Mouse (Mus musculus): Measurements from ENCODE around the gene Rab3b.

The Rab3b gene

DNA sequence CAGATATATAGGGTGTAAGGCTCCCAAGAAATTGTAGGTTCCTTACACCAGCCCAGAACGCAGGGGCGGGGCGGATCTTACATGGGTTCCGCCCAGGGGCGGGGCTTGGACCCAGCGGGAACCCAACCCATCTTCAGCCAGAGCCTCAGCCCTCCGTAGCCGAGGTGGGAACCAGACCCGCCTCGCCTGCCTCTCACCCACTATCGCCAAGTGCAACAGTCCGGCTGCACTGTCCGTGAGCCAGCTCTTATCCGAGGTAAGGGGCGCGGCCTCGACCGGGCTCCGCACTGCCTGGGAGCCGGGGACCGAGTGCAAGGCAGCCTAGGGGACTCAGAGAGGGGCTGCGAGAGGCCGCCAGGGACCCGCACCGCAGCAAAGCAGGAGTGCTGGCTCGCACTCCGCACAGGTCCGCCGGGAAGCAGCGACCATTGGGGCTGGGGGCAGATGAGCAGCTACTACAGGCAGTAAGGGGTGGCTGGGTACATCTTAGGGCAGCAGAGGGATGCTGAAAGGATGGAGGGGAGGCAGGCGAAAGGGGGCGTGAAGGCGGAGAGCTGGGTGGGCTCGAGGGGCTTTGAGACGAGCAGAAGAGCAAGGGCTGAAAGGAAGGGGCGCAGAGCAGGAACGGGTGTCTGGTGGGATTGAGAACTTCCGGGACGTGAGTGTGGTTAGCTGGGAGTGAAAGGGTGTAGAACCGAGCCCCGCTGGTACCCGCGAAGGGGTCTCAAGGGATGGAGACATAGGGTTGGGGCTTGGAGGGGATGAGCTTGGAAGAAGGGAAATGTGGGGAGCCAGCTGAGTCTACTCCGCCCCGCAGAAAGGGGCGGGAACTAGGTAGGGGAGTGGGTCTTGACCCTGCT is at the start of gene Rab3b:
Rab3b (plus strand) TSS at position 101 of the 860 bp plus-strand sequence.
- peak; percentile 72 for DNase-seq (ENCODE audit: low spot score)

DNA sequence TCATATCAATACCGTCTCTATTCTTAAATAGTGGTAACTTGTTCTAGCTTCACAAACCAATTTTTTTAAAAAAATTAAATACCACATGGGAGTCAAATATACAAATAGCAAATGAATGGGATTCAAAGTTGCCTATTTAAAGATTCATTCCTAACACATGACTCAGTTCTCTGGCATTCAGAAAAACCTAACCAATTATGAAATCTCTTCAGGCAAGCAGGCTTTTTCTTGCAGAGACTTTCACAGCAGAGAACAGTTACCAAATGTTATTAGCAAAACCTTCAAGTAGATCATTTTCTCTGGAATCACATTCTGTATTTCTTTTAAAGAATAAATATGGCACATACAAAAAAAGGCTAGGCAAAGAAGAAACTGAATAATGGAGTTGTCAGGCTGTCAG is 48.2 kb upstream of the Rab3b start:
- no peak for DNase-seq (ENCODE audit: low spot score)

DNA sequence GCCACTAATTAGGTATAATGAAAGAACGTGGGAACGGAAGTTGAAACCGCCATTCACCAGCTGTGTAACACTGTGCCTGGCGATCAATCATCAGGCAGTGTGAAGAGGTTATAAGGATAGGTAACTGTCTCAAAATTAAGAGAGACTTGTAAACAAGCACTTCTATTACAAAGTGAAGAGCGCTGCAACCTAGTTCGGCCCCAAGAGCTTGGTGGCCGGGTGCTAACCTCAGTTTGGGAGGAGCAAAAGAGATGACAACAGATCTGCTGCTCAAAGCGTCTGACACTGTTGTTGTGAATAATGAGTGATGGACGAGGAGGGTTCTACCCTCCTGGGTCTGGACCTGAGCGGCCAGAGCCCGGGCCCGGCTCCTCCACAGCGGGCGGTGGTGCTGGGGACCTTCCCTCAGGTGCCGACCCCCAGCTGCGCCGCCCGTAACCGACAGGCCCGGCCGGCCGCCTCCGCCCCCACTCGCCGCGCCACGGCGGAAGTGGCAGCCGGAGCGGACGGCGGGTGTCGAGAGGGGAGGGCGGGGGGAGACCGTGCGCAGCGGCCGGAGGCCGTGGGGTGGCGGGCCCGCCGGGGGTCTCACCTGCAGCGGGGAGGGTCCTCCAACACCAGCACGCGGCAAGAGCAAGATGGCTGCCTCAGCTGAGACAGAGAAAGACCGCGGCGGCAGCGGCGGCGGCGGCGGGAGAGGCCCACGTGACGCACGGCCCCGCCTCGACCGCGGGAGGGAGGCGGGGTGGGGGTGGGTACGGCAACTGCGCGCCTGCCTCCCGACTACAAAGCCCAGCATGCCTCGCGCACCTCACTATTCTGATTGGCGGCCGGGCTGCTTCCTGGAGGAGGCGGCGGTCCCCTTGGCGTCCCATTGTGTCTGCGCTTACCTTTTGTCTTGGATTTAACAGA is 45.7 kb upstream of the Rab3b start, which contains the start of gene Btf3l4:
Btf3l4 (minus strand) TSS at position 699 of the 912 bp plus-strand sequence.
- DNase-seq (ENCODE audit: low spot score): peak; percentile 96

DNA sequence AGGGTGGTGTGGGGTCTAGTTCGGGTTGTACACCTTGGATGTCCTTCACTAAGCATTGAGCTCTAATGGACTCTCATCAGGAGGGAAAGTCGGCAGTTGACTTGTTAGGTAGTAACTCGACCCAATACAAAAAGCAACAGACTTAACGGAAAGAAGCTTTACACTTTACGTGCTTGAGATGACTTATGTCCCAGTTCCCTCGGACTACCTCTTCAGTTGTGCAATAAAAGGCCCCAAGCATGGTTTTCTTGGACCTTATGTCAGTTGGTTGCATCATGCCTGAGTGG is 45.1 kb upstream of the Rab3b start:
- no peak for DNase-seq (ENCODE audit: low spot score)

DNA sequence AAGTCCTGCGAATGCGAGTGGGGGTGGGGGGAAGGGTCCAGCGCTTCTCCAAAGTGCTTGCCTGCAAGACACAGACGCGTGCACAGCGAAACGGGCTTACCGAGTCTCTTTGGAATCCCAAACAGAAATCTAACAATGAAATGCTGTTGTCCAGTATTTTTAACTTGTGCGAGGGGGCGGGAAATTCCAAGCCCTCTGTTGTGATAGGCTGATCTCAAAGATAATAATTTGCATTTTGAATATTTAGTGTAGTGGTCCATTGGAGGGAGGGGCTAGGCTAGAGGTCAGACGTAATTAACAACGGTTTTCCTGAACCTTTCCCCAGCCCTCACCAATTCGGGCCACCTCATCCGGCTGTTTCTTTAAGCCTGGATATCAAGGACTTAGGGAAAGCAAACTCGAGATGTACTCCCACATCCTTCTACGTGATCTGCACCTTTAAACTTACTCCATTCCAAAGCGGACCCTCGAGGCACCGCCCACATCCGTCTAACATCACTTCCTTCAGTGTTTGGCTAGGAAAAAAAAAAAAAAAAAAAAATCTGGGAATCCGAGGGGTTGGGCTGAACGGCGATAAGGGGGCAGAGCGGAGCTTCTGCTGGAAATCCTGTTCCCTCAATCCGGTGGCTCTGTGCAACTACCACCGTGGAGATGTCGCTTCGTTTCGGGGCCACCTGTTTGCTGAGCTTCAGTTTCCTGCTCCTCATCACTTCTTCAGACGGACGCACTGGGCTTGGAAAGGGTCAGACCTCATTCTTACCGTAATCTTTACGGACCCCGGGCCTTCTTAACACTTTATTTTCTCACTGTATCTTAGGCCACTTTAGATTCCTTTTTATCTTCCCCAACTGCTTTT is 44.5 kb upstream of the Rab3b start, which contains the start of gene Txndc12:
Txndc12 (plus strand) TSS at position 487 of the 856 bp plus-strand sequence.
- peak; percentile 92 for DNase-seq (ENCODE audit: low spot score)

DNA sequence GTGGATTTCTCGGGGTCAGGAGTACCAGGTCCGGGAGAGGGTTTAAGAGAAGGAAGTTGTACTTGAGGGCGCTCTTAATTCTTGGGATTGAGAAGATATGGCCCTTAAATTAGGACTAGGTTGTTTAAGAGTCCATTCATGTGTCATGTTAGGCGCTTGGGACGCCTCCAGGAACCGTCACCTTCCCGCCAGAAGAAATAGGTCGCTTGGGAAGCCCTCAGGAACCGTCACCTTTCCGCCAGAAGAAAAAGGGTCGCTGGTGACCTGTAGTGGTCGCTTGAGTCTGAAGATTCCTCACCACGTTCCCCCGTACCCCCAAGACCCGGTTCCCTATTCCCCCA is 43.9 kb upstream of the Rab3b start:
- peak; percentile 39 for DNase-seq (ENCODE audit: low spot score)

DNA sequence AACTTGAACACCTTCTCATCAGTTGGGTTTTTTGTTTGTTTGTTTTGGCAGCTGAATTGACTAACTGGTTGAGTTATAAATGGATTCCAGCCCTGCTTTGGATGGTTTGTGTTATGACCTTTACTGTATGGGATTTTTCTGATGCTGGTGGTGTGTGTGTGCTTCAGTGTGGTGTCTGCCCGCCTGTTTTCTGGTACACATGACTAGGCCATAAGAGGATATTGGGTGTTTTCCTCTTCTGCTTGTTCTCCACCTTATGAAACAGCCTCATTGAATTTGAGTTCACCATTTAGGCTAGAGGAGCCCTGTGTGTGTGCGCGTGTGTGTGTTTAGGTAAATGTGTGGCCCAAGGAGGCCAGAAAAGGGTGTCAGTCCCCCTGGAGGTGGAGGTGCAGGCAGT is 43.4 kb upstream of the Rab3b start:
- DNase-seq (ENCODE audit: low spot score): no peak

DNA sequence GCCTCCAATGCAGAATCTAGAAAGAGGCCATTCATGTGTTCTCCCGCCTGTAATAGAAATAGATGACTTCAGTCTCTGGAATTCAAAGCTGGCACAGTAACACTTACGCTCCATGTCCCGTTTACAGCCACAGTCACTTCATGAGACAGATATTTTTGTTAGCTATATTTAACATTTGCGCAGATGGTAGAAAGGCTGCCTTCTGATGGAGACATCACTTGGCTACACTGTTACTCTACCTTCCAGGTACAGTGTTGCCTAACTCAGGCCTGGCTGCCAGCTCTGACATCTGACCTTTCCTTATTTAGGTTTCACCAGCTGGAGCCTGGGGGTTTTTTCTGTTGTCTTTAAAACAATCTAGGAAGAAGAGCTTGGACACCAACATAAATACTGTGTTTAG is 40.8 kb upstream of the Rab3b start:
- no peak for DNase-seq (ENCODE audit: low spot score)

DNA sequence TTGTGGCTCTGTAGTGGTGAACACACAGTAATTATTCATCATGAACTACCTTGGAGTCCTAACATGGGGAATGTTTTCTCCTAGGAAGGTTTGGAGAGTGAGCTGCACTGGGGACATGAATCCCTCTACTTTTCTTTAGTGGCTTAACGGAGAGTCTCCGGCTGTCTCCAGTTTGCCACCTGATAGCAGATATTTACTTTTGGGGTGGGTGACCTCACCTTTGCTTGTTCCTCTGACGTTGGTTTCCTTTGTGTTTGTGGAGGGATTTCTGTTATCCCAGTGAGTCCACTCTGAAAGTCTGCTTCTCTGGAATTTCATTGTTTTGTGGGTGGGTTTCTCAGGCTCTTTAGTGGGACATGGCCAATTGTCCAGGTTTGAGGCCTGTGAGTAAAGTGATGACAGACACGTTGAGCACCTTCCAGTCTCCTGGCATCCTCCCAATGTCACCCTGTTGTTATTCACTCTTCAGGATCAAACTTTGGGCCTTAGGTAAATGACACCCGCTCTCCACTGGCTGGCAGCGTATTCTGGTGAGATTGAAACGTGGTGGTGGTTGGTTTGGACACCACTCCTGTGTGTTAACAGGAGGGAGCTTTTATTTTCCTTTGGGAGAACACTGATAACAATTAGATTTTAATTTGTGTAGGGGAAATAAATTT is 36.8 kb upstream of the Rab3b start:
- no peak for DNase-seq (ENCODE audit: low spot score)

DNA sequence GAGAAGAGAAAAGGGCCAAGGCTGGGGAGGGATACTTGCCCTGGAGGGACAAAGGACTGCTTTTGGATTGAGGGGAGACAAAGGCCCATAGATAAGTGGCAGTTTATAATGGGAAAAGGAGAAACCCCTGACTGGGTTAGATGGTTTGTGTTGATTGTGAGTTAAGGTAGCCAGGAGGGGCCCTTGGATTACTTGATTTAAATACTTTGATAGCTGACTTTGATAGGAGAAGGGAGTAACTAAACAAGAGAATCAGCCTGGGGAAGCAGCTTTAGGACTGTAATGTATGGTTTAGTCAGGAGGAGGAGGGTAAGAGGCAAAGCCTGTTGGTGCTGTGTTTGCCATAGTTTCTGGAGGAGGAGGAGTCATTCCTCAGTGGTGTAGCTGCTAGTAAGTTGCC is 35.5 kb upstream of the Rab3b start:
- DNase-seq (ENCODE audit: low spot score): no peak

DNA sequence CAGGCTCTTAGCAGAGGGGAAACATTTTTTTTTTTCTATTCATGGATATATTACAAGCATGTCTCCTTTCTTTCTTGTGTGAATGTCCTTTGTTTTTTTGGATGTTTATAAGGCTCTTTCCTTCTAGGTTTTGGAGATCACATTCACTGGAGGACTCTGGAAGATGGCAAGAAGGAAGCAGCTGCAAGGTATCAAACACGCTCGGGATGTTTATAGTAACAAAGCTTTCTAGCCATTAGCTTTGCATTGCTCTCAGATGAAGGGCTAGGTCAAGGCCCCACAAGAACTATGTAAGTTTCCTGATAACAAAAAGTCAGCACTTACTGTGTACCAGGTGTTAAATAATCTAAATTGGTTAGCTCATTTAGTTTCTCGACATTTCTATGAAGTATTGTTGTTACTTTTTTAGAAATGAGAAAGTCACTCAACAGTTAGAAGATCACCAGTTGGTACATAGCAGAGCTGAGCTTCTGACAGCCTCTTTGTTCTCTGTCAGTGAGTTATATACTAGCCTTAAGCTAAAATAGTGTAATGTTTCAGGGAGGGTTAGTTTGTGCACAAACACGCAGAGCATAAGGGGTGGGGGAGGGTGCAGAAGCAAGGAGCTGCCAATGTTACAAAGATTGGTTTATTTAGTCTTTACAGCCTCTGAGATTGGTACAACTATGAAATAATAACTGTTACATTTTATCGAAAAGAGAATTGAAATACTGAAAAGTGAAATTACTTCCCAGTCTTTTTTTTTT is 32.9 kb upstream of the Rab3b start:
- no peak for DNase-seq (ENCODE audit: low spot score)

DNA sequence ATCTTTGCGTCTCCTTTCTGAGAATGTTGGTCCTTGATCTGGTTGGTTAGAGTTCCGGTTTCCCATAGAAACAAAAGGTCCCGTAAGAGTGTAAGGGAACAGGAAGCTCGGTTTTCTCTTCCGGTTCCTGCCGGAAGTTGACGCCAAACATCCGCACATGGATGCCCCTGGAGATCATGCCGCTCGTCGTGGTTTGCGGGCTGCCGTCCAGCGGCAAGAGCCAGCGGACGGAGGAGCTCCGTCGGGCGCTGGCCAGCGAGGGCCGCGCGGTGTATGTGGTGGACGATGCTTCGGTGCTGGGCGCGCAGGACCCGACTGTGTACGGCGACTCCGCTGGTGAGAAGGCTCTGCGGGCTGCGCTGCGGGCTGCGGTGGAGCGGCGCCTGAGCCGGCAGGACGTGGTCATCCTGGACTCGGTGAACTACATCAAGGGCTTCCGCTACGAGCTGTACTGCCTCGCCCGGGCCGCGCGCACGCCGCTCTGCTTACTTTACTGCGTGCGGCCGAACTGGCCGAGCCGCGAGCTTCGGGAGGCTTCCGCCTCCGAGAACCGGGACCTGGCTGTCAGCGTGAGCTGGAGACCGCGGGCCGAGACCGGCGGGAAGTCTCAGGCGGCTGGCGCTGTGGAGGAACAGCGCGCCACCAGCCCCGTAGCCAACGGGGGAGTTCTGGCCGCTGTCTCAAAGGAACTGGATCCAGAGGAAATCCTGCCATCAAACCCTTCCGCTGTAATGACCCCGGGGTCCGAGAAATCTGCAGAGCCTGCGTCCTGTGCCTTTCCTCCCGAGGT is 31.0 kb upstream of the Rab3b start, which contains the start of gene Kti12:
Kti12 (plus strand) TSS at position 71 of the 790 bp plus-strand sequence.
- DNase-seq (ENCODE audit: low spot score): peak; percentile 87

DNA sequence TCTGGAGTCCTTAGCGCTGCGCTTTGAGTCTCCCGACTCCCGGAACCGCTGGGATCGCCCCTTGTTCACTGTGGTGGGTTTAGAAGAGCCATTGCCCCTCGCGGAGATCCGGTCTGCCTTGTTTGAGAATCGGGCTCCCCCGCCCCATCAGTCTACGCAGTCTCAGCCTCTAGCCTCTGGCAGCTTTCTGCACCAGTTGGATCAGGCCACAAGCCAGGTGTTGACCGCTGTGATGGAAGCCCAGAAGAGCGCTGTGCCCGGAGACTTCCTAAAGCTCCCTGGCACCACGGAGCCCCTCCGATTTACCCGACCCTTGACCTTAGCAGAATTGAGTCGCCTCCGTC is 30.4 kb upstream of the Rab3b start, which contains the start of gene A730015C16Rik:
A730015C16Rik (minus strand) TSS at position 115 of the 344 bp plus-strand sequence.
- DNase-seq (ENCODE audit: low spot score): peak; percentile 22

DNA sequence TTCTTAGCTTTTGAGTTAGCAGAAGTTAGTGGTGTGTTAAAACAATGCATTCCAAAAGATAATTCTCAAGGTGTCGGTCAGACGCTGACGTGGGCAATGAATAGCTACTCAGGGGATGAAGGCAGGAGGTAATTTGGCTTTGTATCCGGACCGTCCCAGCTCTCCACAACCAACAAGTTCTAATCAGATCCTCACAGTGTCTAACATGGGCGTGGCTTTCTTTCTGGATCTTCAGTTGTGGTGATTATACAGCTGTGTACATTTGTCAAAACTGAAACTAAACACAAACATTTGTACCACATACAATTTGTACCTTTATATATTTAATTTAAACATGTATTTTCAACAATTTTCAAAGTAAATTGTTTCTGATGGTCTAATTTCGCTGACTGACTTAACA is 12.1 kb upstream of the Rab3b start:
- no peak for DNase-seq (ENCODE audit: low spot score)

DNA sequence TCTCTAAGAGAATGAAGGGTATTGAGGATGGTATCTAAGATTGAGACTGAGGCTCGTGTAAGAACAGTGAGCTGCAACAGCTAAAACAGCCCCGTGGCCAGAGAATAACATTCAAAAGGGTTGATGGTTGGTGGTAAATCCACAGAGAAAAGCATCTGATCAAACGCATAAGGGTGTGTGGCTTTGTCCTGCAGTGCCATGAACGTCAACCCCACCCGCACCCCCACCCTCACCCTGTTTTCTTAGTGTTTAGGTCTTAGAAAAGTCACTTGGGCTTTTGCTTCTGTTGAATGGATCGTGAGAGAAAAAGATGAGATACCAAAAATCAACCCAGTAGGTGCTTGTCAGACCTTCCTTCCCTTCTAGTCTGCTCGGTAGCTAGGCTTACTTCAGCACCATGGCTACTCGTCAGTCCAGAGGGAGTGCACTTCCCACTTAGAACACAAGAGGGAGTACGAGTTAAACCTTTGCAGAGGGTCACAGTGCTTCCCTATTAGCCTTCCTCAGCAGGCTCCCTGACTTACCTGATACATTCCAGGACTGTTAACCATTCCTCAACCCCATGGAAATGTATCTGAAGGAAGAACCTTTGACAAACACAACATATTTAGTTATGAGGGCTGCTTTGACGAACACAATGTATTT is 9.0 kb upstream of the Rab3b start:
- DNase-seq (ENCODE audit: low spot score): peak; percentile 97

DNA sequence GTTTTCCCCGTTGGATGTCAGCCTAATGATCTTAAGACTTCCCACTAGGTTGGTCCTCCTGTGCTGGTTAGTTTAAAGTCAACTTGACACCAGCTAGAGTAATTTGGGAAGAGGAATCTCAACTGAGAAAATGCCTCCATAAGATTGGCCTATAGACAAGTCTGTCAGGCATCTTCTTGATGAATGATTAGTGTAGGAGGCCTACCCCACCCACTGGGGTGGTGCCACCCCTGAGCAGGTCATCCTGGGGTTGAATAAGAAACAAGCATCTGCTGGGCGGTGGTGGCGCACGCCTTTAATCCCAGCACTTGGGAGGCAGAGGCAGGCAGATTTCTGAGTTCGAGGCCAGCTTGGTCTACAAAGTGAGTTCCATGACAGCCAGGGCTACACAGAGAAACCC is 5.1 kb upstream of the Rab3b start:
- no peak for DNase-seq (ENCODE audit: low spot score)

DNA sequence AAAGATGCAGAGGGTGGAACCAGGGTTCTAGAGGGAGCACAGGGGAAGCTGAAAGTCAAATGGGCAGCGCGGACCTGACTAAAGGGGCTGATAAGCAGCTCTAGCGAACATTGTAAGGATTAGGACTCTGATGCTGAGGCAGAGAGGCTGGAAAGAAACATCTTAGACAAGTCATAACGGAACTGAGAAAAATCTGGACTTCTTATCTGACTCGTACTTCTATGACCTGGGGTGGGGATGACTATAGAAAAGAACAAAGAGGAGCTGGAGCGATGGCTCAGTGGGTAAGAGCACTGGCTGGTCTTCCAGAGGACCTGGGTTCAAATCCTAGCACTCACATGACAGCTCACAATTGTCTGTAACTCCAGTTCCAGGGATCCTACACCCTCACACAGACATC is 962 bp upstream of the Rab3b start:
- no peak for DNase-seq (ENCODE audit: low spot score)

DNA sequence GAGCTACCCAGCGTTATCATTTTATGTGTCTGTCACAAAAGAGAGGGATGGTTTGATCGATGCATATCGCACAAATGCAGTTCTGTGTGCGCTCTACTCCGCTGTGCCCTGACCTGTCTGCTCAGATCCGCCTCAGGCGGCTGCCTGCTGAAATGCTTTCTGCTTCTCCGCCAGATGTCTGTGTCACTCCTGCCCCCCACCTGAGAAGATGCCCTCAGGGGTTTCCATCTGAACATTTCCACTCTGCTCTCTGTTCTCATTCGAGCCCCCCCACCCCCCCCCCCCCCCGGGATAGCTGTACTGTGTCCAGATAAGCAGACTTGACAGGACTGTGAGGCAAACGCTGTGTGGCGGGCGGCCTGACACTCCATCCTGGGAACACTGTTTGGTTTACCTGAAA is 5.0 kb downstream of the Rab3b start:
- DNase-seq (ENCODE audit: low spot score): peak; percentile 58

DNA sequence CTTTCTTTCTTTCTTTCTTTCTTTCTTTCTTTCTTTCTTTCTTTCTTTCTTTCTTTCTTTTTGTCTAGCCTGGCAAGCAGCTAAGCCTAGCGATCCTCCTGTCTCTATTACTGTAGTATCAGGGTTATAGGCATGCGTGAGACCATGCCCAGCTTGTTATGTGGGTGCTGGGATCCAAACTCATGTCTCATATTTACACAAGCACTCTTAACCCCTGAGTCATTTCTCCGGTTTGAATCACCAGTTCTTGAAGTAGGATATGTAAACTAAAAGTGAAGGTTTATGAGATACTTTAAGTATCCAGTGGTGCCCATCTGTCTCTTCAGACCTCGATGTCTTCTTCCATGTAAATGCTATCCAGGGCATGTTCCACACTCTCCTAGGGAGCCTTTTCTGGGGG is 8.6 kb downstream of the Rab3b start:
- DNase-seq (ENCODE audit: low spot score): no peak

DNA sequence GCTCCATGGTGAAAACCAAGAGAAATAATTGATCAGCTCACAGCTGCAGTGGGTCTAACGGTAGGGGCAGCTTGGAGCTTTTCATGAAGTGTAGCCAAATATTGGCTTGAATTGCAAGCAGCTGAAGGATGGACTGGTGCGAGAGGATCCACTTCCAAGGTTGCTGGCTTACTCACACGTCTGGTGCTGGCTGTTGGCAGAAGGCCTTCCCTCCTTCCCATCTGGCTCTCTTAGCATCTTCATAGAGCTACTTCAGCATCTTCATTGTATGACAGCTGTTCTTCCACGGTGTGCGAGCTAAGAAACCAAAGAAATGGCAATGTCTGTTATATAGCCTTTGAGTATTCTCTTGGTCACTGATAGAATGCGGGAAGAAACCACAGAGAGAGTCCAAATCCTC is 12.0 kb downstream of the Rab3b start:
- no peak for DNase-seq (ENCODE audit: low spot score)
